Mouse (Mus musculus): ENCODE measurements around the gene Zbtb4.

DNA sequence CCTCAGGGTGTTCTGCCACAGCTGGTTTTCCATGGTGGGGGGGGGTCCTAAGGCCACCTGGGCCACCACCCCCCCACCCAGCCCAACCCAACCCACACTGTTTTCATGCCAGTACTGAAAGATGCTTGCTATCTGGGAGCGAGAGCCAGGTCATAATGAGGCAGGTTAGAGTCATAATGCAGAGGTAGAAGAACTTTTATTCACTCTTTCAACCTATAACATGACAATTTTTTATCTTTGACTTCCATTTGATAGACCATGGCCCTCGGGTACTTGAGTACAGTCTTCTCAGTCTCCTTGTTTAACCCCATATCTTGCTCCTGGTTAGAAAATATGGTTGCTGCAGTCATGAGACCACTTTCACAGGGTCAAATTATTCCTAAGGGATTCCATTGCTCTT lies 52.7 kb downstream of the Zbtb4 start, which contains the start of gene Spem2:
- TF ChIP-seq POLR2A (IDR thresholded peaks at IDR 0.05; ENCODE audit: borderline replicate concordance, control insufficient read depth, low read depth, low read length) (no peak), CTCF (IDR thresholded peaks at IDR 0.05; ENCODE audit: control insufficient read depth, insufficient read depth, low read length) (no peak)

Measured in bone marrow, adult 2 months (tissue).